Mouse (Mus musculus) midbrain, embryonic 16.5 days (tissue): Measurements from ENCODE around the gene Tex22. TPM values are rescaled to one million over a fixed set of nuclear protein-coding genes. Genes with fewer than 3 reads are reported as not detected.

Experiments used
- ATAC-seq: fragments of 200-750 bp; cut with Nextera tagmentation; 2 replicates; pipeline ENCODE4 v1.8.0; 2017; ENCODE audit warnings: moderate TSS enrichment
- H3K27ac ChIP-seq: fragments of 300-500 bp; sonication (generic); 2 replicates; pipeline ENCODE4 v1.5.1; 2014; ENCODE audit warnings: mild to moderate bottlenecking, low read length, mixed read lengths
- H3K27me3 ChIP-seq: fragments of 300-500 bp; sonication (generic); 2 replicates; pipeline ENCODE4 v1.6.1; 2014; ENCODE audit warnings: low read depth, low read length, mixed read lengths; ENCODE audit not compliant: control insufficient read depth, insufficient read depth
- H3K36me3 ChIP-seq: fragments of 300-500 bp; sonication (generic); 2 replicates; pipeline ENCODE4 v1.6.1; 2014; ENCODE audit warnings: mild to moderate bottlenecking, low read length, moderate library complexity, mixed read lengths; ENCODE audit not compliant: control insufficient read depth, insufficient read depth
- H3K4me1 ChIP-seq: fragments of 300-500 bp; sonication (generic); 2 replicates; pipeline ENCODE4 v1.6.1; 2014; ENCODE audit warnings: mild to moderate bottlenecking, low read length, mixed read lengths; ENCODE audit not compliant: control insufficient read depth, insufficient read depth
- H3K4me2 ChIP-seq: fragments of 300-500 bp; sonication (generic); 2 replicates; pipeline ENCODE4 v1.6.1; 2014; ENCODE audit warnings: mild to moderate bottlenecking, low read length, mixed read lengths
- H3K4me3 ChIP-seq: fragments of 300-500 bp; sonication (generic); 2 replicates; pipeline ENCODE4 v1.5.1; 2014; ENCODE audit warnings: low read depth, mild to moderate bottlenecking, low read length, moderate library complexity, mixed read lengths
- H3K9ac ChIP-seq: fragments of 300-500 bp; sonication (generic); 2 replicates; pipeline ENCODE4 v1.6.1; 2014; ENCODE audit warnings: low read depth, low read length, mixed read lengths
- H3K9me3 ChIP-seq: fragments of 300-500 bp; sonication (generic); replicated peaks from 2 replicates; pipeline ENCODE4 v1.6.1; 2014; ENCODE audit warnings: mild to moderate bottlenecking, low read length, mixed read lengths; ENCODE audit not compliant: control insufficient read depth, poor library complexity, severe bottlenecking
- WGBS: fragments of 180-500 bp; shearing (Covaris S2); extraction: QIAGEN DNeasy Blood & Tissue Kit; methylation state at CpG from one replicate; pipeline ENCODE4 v1.1.7; 2014; 5-methylcytosine and 5-hydroxymethylcytosine counted together
- polyA plus RNA-seq: library from polyadenylated mRNA; unstranded; fragments of >200 nt; fragmentation: Nextera tagmentation; extraction: Ambion mirVana; gene quantifications from 2 replicates; pipeline ENCODE4 v1.2.1, GENCODE M21; 2015

The Tex22 gene
- polyA plus RNA-seq, 1 experiment from 2014 or later, result not detected

DNA sequence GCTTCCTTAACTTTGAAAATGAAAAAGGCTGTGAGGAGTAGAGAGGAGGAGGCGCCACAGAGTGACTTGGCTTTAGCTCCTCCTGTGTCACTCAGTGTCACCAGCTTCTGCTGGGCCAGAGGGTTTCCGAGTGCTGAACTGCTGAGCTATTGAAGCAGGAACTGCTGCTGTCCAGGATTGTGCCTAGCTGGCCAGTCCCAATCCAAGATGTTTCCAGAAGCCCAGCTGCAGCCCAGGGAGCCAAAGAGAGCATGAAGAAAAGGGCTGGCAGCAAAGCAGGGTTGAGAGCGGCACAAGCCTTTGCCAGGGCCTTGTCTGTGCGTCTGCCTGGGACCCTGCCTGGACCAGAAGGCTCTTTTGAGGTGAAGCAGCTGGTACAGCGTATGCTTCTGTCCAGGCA lies 26.2 kb upstream of the Tex22 start:
- Histone ChIP-seq H3K4me1 (no peaks in the 10 kb centered on the region), H3K4me3 (no peak overlapping the region), H3K9me3 (no peaks in the 10 kb centered on the region), H3K36me3 (peaks cover 28% of the 10 kb centered on the region), H3K4me2 (no peak overlapping the region), H3K27me3 (no peaks in the 10 kb centered on the region), H3K9ac (no peak overlapping the region), H3K27ac (no peak overlapping the region)
- 94% methylated on average over 5 of the region's 5 CpGs for WGBS
- no peak for ATAC-seq

GRCm38 (mm10) chr12:113049836-113050235 lies 24.5 kb upstream of the Tex22 start:
- WGBS, result 96% methylated on average over 9 of the region's 9 CpGs
- Histone ChIP-seq H3K4me2 (no peak overlapping the region), H3K9me3 (no peaks in the 10 kb centered on the region), H3K4me3 (no peak overlapping the region), H3K9ac (no peak overlapping the region), H3K27me3 (no peaks in the 10 kb centered on the region), H3K4me1 (no peaks in the 10 kb centered on the region), H3K36me3 (peaks cover 39% of the 10 kb centered on the region), H3K27ac (no peak overlapping the region)
- no peak for ATAC-seq

- H3K4me2 ChIP-seq, result no peak overlapping the region
- no peaks in the 10 kb centered on the region for H3K27me3 ChIP-seq
- no peak overlapping the region for H3K4me3 ChIP-seq
- H3K27ac ChIP-seq, result no peak overlapping the region
- H3K4me1 ChIP-seq, result no peaks in the 10 kb centered on the region
- WGBS, result 92% methylated on average over 12 of the region's 12 CpGs
- H3K36me3 ChIP-seq, result peaks cover 39% of the 10 kb centered on the region
- ATAC-seq, result no peak
- H3K9me3 ChIP-seq, result no peaks in the 10 kb centered on the region
- no peak overlapping the region for H3K9ac ChIP-seq
Observed at GRCm38 (mm10) chr12:113050671-113051070, 23.6 kb upstream of the Tex22 start.

DNA sequence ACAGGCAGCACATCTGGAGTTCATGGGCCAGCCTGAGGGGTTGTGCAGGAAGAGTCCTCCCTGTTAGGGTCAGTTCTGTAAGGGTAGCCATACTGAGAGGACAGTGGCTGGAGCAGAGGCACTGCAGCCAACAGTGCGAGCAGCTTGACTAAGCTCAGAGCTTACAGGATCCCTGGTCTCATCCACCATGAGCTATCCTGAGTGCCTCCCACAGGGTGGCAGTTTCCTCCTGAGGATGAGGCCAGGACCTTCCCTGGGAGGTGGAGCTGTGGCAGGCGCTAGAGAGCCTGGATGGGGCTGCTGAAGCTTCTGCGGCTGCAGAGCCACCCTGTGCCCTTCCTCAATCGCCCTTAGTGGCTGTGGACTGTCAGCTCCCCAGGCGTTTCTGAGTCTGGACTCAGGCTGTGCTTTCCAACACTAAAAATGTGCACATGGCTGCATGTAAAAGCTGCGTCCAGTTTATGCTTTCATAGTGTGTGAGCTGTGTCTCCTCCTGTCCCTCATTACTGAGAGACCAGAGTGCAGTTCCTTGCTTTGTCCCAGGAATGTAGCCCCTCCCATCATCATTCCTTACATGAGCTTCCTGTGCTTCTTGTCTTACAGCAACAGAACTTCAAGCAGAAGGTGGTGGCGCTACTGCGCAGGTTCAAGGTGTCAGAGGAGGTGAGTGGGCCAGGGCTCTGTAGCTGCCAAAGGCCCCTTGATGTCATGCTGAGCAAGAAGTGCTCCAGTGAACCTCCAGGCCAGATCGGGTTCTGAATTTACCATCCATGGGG lies 22.5 kb upstream of the Tex22 start:
- Histone ChIP-seq H3K4me2 (no peak overlapping the region), H3K9ac (no peak overlapping the region), H3K4me3 (no peak overlapping the region), H3K4me1 (no peaks in the 10 kb centered on the region), H3K27me3 (no peaks in the 10 kb centered on the region), H3K27ac (no peak overlapping the region), H3K9me3 (no peaks in the 10 kb centered on the region), H3K36me3 (peaks cover 45% of the 10 kb centered on the region)
- ATAC-seq, result no peak
- 68% methylated on average over 9 of the region's 9 CpGs for WGBS

GRCm38 (mm10) chr12:113056089-113056488 lies 18.2 kb upstream of the Tex22 start:
- 94% methylated on average over 8 of the region's 8 CpGs for WGBS
- H3K27ac ChIP-seq, result no peak overlapping the region

GRCm38 (mm10) chr12:113060178-113060577 lies 14.1 kb upstream of the Tex22 start:
- Histone ChIP-seq H3K9me3 (no peaks in the 10 kb centered on the region), H3K27me3 (no peaks in the 10 kb centered on the region), H3K4me1 (no peaks in the 10 kb centered on the region), H3K4me3 (no peak overlapping the region), H3K36me3 (peaks cover 58% of the 10 kb centered on the region), H3K9ac (no peak overlapping the region), H3K4me2 (no peak overlapping the region), H3K27ac (no peak overlapping the region)
- WGBS, result 93% methylated on average over 5 of the region's 5 CpGs
- ATAC-seq, result no peak

More at GRCm38 (mm10) chr12:113056089-113056488, 18.2 kb upstream of the Tex22 start:
- ATAC-seq, result no peak
- Histone ChIP-seq H3K9me3 (no peaks in the 10 kb centered on the region), H3K27me3 (no peaks in the 10 kb centered on the region), H3K4me3 (no peak overlapping the region), H3K9ac (no peak overlapping the region), H3K4me2 (no peak overlapping the region), H3K36me3 (peaks cover 58% of the 10 kb centered on the region), H3K4me1 (no peaks in the 10 kb centered on the region)

- H3K27ac ChIP-seq, result no peak overlapping the region
- H3K4me2 ChIP-seq, result no peak overlapping the region
- H3K4me1 ChIP-seq, result no peaks in the 10 kb centered on the region
- H3K9ac ChIP-seq, result no peak overlapping the region
- no peak overlapping the region for H3K4me3 ChIP-seq
- WGBS, result 88% methylated on average over 9 of the region's 9 CpGs
- ATAC-seq, result no peak
- no peaks in the 10 kb centered on the region for H3K9me3 ChIP-seq
- H3K27me3 ChIP-seq, result no peaks in the 10 kb centered on the region
- peaks cover 61% of the 10 kb centered on the region for H3K36me3 ChIP-seq
Observed at GRCm38 (mm10) chr12:113061606-113062005, 12.7 kb upstream of the Tex22 start.

DNA sequence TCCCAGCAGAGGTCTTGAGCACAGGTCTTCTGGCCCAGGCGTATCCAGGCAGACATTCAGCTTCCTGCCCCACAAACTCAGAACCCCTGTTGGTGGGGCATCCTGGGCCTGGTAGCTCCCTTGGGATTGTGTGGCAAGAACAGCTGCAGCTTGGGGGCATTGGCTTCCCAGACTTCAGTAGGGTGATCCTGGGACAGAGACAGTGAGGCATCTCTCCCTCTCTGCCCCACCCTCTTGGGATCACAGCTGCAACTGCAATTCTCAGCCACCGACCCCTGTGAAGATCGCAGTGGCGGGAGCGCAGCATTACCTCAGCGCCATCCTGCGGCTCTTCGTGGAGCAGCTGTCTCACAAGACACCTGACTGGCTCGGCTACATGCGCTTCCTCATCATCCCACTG lies 12.1 kb upstream of the Tex22 start:
- Histone ChIP-seq H3K4me2 (no peak overlapping the region), H3K9ac (no peak overlapping the region), H3K4me1 (no peaks in the 10 kb centered on the region), H3K9me3 (no peaks in the 10 kb centered on the region), H3K27ac (no peak overlapping the region), H3K4me3 (no peak overlapping the region), H3K27me3 (no peaks in the 10 kb centered on the region), H3K36me3 (peaks cover 59% of the 10 kb centered on the region)
- ATAC-seq, result no peak
- 87% methylated on average over 10 of the region's 10 CpGs for WGBS

GRCm38 (mm10) chr12:113063700-113064099 lies 10.6 kb upstream of the Tex22 start:
- peaks cover 49% of the 10 kb centered on the region for H3K36me3 ChIP-seq
- 94% methylated on average over 7 of the region's 7 CpGs for WGBS

More at GRCm38 (mm10) chr12:113063700-113064099, 10.6 kb upstream of the Tex22 start:
- Histone ChIP-seq H3K4me3 (no peak overlapping the region), H3K9ac (no peak overlapping the region), H3K4me1 (no peaks in the 10 kb centered on the region), H3K4me2 (no peak overlapping the region), H3K27me3 (no peaks in the 10 kb centered on the region), H3K9me3 (no peaks in the 10 kb centered on the region), H3K27ac (no peak overlapping the region)
- ATAC-seq, result no peak
